Mouse (Mus musculus) heart, postnatal 4 days (tissue): ENCODE results near the gene Lsm11. TPM values are rescaled to one million over a fixed set of nuclear protein-coding genes. Genes with fewer than 3 reads are reported as not detected.
A peak's percentile ranks its signal among the peaks of the same experiment; 100 is the strongest.

ENCODE experiments used
- DNase-seq: peaks from one replicate; pipeline ENCODE4 v3.0.0; 2021
- total RNA-seq, 2 experiments: library from RNA; stranded (reverse); gene quantifications; 2 replicates each; pipeline ENCODE4 v1.2.3; 2021

The Lsm11 gene
- total RNA-seq, 2 experiments from 2014 or later: 9.4 to 10.6 TPM

GRCm38 (mm10) chr11:45926640-45927082, 18.1 kb downstream of the Lsm11 start:
- peak; percentile 82 for DNase-seq

- no peak for DNase-seq
Observed at GRCm38 (mm10) chr11:45925436-45925835, 19.3 kb downstream of the Lsm11 start.

DNA sequence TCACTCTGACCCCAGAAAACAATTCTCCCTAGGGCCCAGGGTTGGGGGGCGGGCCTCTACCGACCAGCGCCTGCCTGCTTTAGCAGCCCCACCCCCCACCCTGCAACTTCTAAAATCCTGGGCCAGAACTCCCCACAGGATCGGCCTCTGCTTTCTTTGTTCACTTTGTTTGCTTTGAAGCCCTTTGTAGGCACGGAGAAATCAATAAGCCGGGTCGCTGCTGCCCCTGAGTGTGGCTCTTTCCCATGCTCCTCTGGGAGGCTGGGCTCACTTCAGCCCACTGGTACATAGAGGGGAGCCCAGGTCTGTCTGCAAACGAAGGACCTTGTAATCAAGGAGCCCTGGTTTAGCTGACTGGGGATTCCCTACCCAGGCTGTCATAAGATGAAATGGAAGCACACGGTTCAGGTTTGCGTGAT, 23.2 kb downstream of the Lsm11 start:
- no peak for DNase-seq

- DNase-seq: no peak
Observed at GRCm38 (mm10) chr11:45921026-45921425, 23.7 kb downstream of the Lsm11 start.

GRCm38 (mm10) chr11:45918836-45919235, 25.9 kb downstream of the Lsm11 start:
- peak; percentile 43 for DNase-seq

GRCm38 (mm10) chr11:45918018-45918417, 26.7 kb downstream of the Lsm11 start:
- no peak for DNase-seq

DNA sequence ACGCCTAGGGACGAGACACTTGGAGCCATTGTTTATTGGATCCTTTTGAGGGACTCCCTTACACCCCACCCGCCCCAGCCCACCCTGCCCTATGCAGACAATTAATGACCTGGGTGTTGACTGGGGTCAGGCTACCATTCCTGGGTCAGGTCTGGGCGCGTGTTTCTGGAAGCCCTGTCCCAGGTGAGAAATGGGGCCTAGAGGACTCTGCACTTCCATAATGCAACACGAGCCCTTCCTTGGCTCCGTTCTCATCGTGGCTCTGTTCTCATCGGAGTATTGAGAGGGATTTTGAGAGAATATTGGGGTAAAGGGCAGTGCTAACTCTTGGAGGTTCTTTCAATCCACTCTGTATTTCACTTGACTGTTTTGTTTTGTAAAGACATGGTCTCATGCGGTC, 28.5 kb downstream of the Lsm11 start:
- DNase-seq: no peak

GRCm38 (mm10) chr11:45910701-45911100, 34.0 kb downstream of the Lsm11 start:
- DNase-seq: no peak

DNA sequence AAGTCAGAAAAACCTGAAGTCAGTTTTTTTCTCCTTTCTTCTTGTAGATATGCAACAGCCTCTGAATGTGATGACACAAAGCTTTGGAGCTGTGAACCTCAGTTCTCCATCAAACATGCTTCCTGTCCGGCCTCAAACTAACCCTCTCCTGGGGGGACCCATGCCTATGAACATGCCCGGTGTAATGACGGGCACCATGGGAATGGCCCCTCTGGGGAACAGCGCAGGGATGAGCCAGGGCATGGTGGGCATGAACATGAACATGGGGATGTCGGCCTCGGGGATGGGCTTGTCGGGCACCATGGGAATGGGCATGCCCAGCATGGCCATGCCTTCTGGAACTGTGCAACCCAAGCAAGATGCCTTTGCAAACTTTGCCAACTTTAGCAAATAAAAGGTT, 35.8 kb downstream of the Lsm11 start:
- no peak for DNase-seq

GRCm38 (mm10) chr11:45908070-45908469, 36.7 kb downstream of the Lsm11 start:
- no peak for DNase-seq

DNA sequence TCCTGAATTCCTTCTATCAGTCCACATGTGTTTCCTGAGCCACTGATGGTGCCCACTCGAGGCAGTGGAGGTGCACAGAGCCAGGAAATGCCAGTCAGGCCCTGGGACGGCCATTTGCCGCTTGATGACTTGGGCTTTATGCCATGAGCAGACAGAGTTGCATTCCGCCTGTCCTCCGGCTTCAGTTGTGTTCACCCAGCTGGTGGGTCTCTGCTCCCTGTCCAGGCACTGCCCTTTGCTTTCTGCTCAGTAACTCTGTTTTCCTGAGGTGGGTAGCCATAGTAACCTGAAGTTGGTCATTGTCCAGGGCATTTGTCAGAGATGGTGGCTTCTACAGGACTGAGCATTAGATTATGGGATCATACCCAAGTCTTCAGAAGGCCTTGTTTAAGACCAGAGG, 37.4 kb downstream of the Lsm11 start:
- no peak for DNase-seq

GRCm38 (mm10) chr11:45906109-45906786, 38.5 kb downstream of the Lsm11 start:
- no peak for DNase-seq

- no peak for DNase-seq
Observed at GRCm38 (mm10) chr11:45900233-45901015, 44.3 kb downstream of the Lsm11 start.

GRCm38 (mm10) chr11:45897392-45897791, 47.3 kb downstream of the Lsm11 start:
- DNase-seq: no peak

- DNase-seq: no peak
Observed at GRCm38 (mm10) chr11:45892861-45893360, 51.8 kb downstream of the Lsm11 start.

DNA sequence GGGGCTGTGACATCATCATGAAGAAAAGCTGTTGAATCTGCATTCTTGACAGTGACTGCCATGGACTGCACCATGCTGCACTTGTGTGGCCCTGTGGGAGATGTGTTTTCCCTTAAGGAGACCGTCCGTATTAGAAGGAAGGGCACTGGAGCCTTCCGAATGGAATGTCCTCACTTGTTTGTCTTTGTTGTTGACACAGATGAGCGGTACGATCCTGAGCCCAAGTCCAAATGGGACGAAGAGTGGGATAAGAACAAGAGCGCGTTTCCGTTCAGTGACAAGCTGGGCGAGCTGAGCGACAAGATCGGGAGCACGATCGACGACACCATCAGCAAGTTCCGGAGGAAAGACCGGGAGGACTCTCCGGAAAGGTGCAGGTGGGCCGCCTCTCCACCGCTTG, 54.3 kb downstream of the Lsm11 start:
- DNase-seq: no peak

DNA sequence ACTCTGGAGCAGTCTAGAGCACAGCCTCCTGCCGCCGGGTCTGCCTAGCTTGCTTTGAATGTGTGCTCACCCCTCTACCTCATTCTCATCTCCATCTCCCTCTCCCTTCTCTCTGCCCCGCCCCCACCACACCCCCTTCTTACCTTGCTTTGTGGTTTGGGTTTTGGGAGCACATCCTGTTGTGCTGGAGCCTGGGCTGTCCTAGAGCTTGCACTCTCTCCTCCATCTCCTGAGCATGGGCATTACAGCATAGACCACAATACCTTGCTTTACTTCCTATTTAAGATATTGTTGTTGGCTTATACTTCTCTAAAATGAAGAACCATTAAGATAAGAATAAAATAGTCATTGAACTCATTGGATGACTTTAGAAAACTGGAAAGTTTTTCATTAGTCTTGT, 54.8 kb downstream of the Lsm11 start:
- DNase-seq: no peak

DNA sequence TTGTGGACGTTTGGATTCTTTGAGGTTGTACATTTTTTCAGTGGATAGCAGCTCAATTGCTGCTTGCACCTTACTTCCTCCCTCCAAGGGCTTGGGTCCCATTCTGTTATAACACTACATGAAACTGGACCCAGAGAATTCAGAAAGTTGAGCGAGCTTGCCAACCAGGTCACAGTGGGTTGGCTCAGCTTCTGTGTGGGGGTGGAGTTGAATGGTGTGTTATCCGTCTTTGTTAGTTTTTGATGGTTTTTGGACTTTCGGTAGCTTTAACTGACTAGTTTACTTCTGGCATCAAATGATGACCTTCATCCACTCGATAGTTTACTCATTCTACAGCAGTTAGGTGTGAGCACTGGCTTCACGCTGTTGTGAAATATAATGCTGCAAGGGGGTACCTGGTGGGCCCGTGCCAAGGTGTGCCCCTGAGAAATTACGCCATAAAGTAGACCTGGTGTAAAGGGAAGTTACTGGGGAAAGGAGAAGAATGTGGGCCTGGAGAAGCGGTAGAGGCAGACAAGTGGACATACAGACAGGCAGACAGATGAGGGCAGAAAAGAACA, 56.2 kb downstream of the Lsm11 start:
- DNase-seq: no peak

DNA sequence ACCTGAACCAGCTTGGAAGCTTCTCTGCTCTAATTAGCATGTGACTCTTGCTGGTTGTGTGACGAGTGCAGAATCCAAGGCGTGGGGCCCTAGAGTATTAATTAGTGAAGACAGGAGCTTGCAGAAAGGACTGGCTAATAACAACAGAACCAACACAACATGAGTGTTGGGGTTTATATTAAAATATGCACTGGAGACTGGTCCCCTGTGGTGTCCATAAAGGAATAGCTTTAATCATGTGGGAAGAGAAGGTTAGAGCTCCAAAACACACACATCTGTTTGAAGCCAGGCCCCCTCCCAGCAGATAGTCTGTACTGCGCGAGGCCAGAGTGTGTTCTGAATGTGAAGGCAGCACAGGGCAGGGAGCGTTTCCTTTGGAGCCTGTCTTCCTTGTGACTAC, 58.1 kb downstream of the Lsm11 start:
- DNase-seq: no peak

DNA sequence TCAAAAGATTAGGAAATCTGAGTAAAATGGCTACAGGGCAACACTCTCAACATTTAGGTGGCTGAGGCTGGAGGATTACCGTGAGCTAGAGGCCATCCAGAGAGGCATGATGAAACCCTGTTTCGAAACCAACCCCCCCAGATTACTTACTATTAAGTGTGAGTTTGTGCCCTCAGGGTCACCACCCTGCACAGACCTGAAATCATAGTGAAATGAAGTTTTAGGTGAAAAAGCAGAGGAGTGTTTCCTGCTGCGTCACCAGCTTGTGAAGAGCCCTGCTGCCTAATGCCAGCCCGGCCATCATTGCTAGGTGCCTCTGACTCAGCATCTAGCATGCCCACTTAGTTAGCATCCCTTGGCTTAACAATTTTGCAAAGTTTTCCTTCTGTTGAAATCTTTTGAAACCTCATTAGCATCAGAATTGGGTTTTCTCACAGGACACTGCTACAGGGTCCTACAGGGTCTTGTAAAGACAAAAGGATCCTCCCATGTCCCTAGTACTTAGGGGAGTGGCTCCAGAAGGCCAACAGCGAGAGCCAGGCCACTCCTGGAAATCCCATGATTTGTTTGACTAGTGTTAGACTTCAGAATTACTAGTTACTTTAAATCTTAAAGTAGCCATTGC, 59.0 kb downstream of the Lsm11 start:
- DNase-seq: no peak

- no peak for DNase-seq
Observed at GRCm38 (mm10) chr11:45884029-45884428, 60.7 kb downstream of the Lsm11 start.

GRCm38 (mm10) chr11:45883270-45883931, 61.3 kb downstream of the Lsm11 start:
- peak; percentile 26 for DNase-seq
